Mouse (Mus musculus) midbrain, embryonic 10.5 days (tissue): Measurements from ENCODE around the gene Ttc16. TPM values are rescaled to one million over a fixed set of nuclear protein-coding genes. Genes with fewer than 3 reads are reported as not detected.
A peak's percentile ranks its signal among the peaks of the same experiment; 100 is the strongest.

Experiments
- DNase-seq: peaks from one replicate; pipeline ENCODE4 v3.0.0-alpha.2; 2017; ENCODE audit warnings: low spot score
- H3K27ac ChIP-seq: fragments of 300-500 bp; sonication (generic); replicated peaks from 2 replicates; pipeline ENCODE4 v1.5.1; 2016; ENCODE audit warnings: mild to moderate bottlenecking
- H3K27me3 ChIP-seq: fragments of 300-500 bp; sonication (generic); 2 replicates; pipeline ENCODE4 v1.6.1; 2016; ENCODE audit warnings: low read depth, mild to moderate bottlenecking; ENCODE audit not compliant: poor library complexity, severe bottlenecking
- H3K36me3 ChIP-seq: fragments of 300-500 bp; sonication (generic); 2 replicates; pipeline ENCODE4 v1.6.1; 2016; ENCODE audit warnings: mild to moderate bottlenecking, moderate library complexity
- H3K4me1 ChIP-seq: fragments of 300-500 bp; sonication (generic); 2 replicates; pipeline ENCODE4 v1.6.1; 2016
- H3K4me3 ChIP-seq: fragments of 300-500 bp; sonication (generic); 2 replicates; pipeline ENCODE4 v1.5.1; 2016; ENCODE audit warnings: mild to moderate bottlenecking, moderate library complexity
- H3K9me3 ChIP-seq: fragments of 300-500 bp; sonication (generic); replicated peaks from 2 replicates; pipeline ENCODE4 v1.6.1; 2016; ENCODE audit warnings: mild to moderate bottlenecking
- WGBS: fragments of 180-500 bp; shearing (Covaris S2); methylation state at CpG from one replicate; pipeline ENCODE4 v1.1.7; 2016; 5-methylcytosine and 5-hydroxymethylcytosine counted together
- polyA plus RNA-seq: library from polyadenylated mRNA; unstranded; fragments of >200 nt; fragmentation: Nextera tagmentation; extraction: Ambion mirVana; gene quantifications from 2 replicates; pipeline ENCODE4 v1.2.1, GENCODE M21; 2016

The Ttc16 gene
- polyA plus RNA-seq, result 0.31 TPM in 2 replicates

DNA sequence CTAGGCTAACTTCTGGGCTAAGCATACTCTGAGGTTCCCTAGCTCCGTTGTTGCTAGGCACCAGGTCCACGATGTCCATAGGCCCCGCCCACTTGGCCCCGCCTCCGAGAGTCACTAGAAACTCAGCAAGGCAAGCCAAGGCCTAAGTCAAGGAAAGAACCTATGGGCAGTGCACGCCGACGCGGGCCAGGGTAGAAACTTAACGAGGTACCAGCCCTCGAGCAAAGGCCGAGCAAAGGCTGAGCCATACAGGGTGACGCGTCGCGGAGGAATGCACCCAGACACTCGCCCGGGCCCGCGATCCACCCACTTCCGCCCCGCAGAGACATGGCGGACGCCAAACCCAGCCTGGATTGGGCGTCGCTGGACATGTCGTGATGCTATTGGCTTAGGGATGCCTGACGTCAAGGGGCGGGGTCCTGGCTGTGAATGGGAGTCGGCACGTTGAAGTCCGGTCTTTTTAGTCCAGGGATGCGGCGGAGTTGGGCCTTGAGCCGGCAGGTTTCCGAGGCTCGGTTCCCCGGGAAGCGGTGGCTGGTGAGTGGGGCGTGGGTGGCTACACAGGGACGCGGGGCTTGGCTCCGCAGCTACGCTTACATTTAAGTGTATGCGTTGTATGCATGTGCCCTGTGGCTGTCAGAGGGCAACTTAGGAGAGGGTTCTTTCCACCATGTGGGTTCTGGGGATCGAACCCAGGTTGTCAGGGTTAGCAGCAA is at the start of gene Ttc16, which contains the start of gene Ptrh1:
Gene Ttc16 (minus strand): TSS at position 275 of the 716 bp plus-strand sequence.
Gene Ptrh1 (plus strand): TSS at position 428 of the 716 bp plus-strand sequence.
- peak; percentile 98 for DNase-seq
- WGBS, result under 1% methylated on average over 46 of the region's 46 CpGs
- Histone ChIP-seq H3K36me3 (no peaks in the 10 kb centered on the region), H3K4me3 (peak within 1 kb of the TSS; percentile 60), H3K27me3 (peaks cover 32% of the 10 kb centered on the region), H3K27ac (peak within 1 kb of the TSS; percentile 73), H3K9me3 (no peaks in the 10 kb centered on the region), H3K4me1 (peaks cover 29% of the 10 kb centered on the region)

DNA sequence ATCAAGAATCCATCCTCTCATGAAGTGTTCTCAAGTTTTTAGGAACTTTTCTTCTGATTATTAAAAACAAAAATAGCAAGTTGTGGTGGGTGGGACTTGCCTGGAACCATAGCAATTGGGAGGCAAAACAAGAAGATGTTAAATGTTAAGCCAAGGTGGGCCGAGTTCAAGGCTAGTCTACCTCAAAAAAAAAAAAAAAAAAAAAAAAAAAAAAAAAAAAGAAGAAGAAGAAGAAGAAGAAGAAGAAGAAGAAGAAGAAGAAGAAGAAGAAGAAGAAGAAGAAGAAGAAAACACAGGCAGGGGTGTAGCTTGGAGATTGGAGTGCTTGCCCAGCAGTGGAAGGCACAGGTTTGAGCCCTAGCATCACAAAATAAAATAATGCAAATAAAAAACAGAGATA is 49.3 kb upstream of the Ttc16 start:
- no peaks in the 10 kb centered on the region for H3K27me3 ChIP-seq
- DNase-seq, result no peak
- H3K36me3 ChIP-seq, result peaks cover 5% of the 10 kb centered on the region; the same call in 1 of the 2 replicates
- H3K9me3 ChIP-seq, result no peaks in the 10 kb centered on the region
- peak overlapping the region; percentile 82 for H3K27ac ChIP-seq
- peaks cover 27% of the 10 kb centered on the region for H3K4me1 ChIP-seq
- H3K4me3 ChIP-seq, result no peak overlapping the region
- WGBS, result 84% methylated on average over 1 of the region's 1 CpGs

DNA sequence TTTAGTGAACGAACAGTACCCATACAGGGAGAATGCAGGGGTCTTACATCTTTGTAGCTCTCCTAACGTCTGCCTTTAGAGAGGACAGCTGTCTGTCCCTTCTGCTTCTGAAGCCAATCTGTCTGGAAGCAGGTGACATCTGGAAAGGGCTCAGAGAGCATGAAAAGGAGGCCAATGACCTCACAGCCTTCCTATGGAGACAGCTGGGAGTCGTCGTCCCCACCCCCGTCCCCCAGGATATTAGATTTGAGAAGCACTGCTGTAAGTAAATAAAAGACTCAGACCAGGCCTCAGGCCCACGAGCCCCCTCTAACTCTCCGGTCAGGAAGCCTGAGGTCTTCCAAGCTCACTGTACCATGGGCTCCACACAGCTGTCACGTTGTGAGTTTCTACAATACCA is 48.7 kb upstream of the Ttc16 start:
- no peaks in the 10 kb centered on the region for H3K27me3 ChIP-seq
- H3K4me3 ChIP-seq, result no peak overlapping the region
- peaks cover 23% of the 10 kb centered on the region for H3K4me1 ChIP-seq
- peak; percentile 29 for DNase-seq
- peaks cover 5% of the 10 kb centered on the region for H3K36me3 ChIP-seq
- 56% methylated on average over 8 of the region's 8 CpGs for WGBS
- H3K27ac ChIP-seq, result peak overlapping the region; percentile 82
- no peaks in the 10 kb centered on the region for H3K9me3 ChIP-seq

DNA sequence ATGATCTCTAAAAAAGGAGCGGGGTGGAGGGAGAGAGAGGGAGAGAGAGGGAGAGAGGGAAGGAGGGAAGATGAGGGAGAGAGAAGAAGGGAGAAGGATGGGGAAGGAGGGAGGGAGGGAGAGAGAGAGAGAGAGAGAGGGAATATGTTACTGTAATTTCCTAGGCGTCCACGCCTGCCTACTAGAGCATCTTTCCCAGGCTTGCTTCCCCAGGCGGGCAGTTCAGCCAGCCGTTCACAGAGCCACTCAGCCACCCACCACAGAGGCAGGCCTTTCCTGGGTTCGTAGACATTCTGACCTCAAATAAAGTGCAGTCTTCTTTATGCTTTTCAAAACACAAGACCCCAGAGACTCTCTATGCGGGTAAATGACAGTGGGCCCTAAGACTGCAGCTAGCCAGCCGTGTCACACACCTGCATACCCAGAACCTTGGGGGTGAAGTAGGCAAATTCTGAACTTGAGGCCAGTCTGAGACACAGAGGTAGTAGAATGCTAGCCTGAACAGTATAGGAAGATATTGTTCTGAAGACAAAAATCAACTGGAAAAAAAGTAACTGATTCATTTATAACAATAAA is 48.2 kb upstream of the Ttc16 start:
- H3K4me1 ChIP-seq, result peaks cover 23% of the 10 kb centered on the region
- no peak for DNase-seq
- peaks cover 5% of the 10 kb centered on the region for H3K36me3 ChIP-seq
- H3K9me3 ChIP-seq, result no peaks in the 10 kb centered on the region
- no peaks in the 10 kb centered on the region for H3K27me3 ChIP-seq
- 76% methylated on average over 8 of the region's 8 CpGs for WGBS
- no peak overlapping the region for H3K4me3 ChIP-seq
- H3K27ac ChIP-seq, result peak overlapping the region; percentile 82

DNA sequence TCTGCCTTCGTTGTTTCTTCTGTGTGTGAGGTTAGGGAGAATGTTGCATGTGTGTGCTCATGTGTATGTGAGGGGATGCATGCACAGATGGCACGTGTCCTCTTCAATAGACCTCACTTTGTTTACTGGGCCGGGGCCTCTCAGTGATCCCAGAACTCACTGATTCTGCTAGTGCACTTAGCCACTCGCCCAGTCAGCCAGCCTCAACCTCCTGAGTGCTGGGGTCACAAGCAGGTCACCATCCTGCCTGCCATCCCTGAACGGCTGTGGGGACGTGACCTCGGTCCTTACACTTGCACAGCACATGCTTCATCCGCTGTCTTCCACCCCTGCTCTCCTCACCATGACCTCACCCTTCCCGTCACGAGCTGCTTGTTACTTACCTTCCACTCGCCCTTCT is 47.7 kb upstream of the Ttc16 start:
- Histone ChIP-seq H3K36me3 (peaks cover 8% of the 10 kb centered on the region), H3K9me3 (no peaks in the 10 kb centered on the region), H3K4me3 (no peak overlapping the region), H3K4me1 (peaks cover 23% of the 10 kb centered on the region), H3K27me3 (no peaks in the 10 kb centered on the region), H3K27ac (peak overlapping the region; percentile 82)
- WGBS, result 82% methylated on average over 11 of the region's 11 CpGs
- no peak for DNase-seq

DNA sequence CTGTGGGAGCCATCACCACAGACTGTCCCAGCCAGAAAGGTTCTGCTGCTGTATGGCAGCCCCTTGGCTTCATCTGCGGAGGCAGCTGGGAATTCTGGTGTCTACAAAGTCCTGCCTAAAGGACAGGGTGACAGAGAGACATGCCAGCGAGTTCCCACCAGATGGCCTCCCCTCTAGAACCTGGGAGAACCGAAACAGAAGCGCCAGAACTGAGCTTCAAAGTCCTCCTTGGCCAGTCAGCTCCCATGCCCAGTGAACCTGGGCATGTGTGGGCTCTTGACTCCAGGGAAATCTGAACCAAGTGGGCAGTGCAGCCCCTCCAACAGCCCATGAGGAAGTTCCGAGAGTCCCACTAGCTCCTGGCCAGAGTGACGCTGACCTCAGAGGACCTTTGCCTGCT is 47.2 kb upstream of the Ttc16 start:
- no peaks in the 10 kb centered on the region for H3K27me3 ChIP-seq
- no peak for DNase-seq
- H3K27ac ChIP-seq, result peak overlapping the region; percentile 82
- H3K4me1 ChIP-seq, result peaks cover 23% of the 10 kb centered on the region
- 84% methylated on average over 6 of the region's 6 CpGs for WGBS
- H3K9me3 ChIP-seq, result no peaks in the 10 kb centered on the region
- peaks cover 14% of the 10 kb centered on the region for H3K36me3 ChIP-seq
- H3K4me3 ChIP-seq, result no peak overlapping the region

DNA sequence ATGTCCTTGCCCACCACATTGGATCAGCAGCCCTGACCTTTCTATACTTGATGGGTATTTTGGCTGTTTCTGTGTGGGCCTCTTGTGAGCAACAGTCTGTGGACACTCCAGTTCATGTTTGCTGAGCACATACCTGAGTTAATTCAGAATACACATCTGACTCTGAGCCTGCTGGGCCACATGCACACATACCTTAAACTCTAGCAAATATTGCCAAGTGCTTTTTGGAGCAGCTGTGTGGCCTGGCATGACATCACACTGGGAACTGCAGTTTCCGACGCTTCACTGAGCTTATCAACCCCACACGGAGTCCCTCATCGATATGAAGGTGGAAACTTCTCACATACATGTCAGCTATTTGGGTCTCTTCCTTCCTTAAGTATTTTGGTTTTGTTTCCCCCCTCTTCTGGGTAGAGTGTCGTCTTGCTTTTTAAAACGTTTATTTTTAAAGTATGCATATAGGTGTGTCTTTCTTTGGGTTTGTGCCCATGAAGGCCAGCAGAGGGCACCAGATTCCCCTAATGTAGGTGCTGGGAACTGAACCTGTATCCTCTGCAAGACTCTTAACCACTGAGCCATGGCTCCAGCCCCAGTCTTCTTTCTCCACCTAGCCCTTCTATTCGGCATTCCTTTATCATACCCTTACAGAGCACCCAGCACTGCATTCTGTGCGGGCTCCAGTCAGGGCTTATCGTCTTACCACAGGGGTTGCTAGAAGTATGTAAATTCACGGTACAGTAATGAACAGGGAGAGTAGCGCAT is 45.8 kb upstream of the Ttc16 start:
- Histone ChIP-seq H3K36me3 (peaks cover 19% of the 10 kb centered on the region), H3K4me1 (peaks cover 23% of the 10 kb centered on the region), H3K4me3 (no peak overlapping the region), H3K27ac (no peak overlapping the region), H3K27me3 (no peaks in the 10 kb centered on the region), H3K9me3 (no peaks in the 10 kb centered on the region)
- 76% methylated on average over 11 of the region's 11 CpGs for WGBS
- DNase-seq, result peak; percentile 40

DNA sequence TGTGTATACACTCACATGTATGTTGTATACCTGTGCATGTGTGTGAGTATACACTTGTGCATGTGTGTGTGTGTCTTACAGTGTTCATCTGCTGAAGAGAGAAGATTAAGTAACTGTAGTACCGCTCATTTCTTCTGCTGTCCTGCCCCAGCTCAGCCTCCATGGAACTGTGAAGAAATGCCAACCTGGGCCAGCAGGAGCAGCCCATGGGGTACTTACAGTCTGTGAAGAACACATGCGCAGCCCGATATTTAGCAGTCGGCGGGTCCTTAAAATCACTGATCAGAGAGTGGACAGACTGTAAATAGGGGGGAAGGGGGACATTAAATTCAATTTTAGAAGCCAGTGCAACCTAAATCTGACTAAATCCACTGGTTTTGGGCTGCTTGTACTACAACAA is 42.8 kb upstream of the Ttc16 start:
- Histone ChIP-seq H3K4me3 (no peak overlapping the region), H3K9me3 (no peaks in the 10 kb centered on the region), H3K27ac (no peak overlapping the region), H3K36me3 (peaks cover 36% of the 10 kb centered on the region), H3K4me1 (peaks cover 9% of the 10 kb centered on the region), H3K27me3 (no peaks in the 10 kb centered on the region)
- no peak for DNase-seq
- 94% methylated on average over 5 of the region's 5 CpGs for WGBS

DNA sequence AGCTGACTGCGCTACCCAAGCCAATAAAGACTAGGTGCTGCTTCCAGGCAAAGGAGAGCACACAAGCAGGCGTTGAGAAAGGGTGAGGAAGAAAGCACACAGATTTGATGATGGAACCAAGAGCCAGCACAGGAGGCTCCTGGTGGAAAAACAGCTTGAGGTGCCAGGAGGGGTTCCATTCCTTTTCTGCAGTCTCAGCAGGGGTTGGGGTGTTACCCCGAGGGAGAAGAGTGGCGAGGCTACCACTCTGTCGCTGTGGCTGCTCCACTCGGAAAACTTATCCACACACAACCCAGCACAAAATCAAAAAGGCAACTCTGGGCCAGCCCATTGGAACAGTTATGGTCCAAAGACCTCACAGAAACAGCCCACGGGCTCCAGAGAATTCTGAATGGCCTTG is 42.2 kb upstream of the Ttc16 start:
- H3K27me3 ChIP-seq, result no peaks in the 10 kb centered on the region
- peak overlapping the region; percentile 49 for H3K27ac ChIP-seq
- 72% methylated on average over 7 of the region's 7 CpGs for WGBS
- H3K4me1 ChIP-seq, result peaks cover 2% of the 10 kb centered on the region
- no peak for DNase-seq
- no peaks in the 10 kb centered on the region for H3K9me3 ChIP-seq
- peaks cover 41% of the 10 kb centered on the region for H3K36me3 ChIP-seq
- no peak overlapping the region for H3K4me3 ChIP-seq

DNA sequence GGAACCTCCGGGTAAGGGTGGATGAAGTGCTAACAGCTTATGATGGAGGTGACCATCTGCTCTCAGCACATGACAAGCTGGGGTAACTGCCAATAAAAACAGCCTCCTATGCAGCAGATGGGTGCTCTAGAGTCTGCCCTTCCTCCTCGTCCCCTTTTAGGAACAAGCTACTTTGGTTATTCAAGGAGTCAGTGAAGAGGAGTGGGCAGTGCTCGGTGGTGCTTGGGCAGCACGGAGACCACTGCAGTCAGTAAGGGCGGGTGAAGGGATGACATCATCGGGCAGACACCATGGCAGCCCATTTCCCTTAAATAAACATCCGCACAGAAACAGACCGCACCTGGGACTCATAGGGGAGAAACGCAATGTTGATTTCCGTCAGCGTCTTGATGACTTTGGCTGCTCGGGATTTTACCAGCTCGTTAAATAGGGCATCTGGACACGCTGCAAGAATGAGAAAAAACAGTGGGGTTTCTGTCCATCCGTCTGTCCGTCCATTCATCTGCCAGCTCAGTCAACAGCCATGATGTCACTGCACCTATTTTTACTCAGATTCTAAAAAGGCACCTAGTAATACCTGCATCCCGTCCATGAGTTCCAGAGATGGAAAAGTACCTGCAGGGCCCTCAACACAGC is 41.6 kb upstream of the Ttc16 start:
- Histone ChIP-seq H3K27ac (peak overlapping the region; percentile 49), H3K27me3 (no peaks in the 10 kb centered on the region), H3K9me3 (no peaks in the 10 kb centered on the region), H3K4me1 (no peaks in the 10 kb centered on the region), H3K36me3 (peaks cover 43% of the 10 kb centered on the region), H3K4me3 (no peak overlapping the region)
- DNase-seq, result no peak
- WGBS, result 85% methylated on average over 17 of the region's 17 CpGs

DNA sequence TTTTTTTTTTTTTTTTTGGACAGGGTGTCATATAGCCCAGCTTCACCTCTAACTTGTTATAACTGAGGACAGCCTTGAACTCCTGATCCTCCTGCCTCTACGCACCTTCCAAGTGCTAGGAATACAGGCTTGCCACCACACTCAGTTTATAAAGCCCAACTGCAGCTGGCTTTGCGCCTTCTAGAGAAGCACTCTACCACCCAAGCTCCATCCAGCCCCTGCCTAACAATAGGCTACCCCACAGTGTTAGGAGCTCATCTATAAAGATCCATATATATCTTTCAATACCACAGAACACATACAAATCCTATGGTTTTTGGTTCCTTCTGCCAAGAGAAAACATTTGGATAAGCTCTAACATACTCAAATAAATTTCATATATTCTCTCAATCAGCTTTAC is 41.1 kb upstream of the Ttc16 start:
- Histone ChIP-seq H3K4me3 (no peak overlapping the region), H3K4me1 (peaks cover 5% of the 10 kb centered on the region; the same call in 1 of the 2 replicates), H3K27ac (no peak overlapping the region), H3K9me3 (no peaks in the 10 kb centered on the region), H3K27me3 (no peaks in the 10 kb centered on the region), H3K36me3 (peaks cover 46% of the 10 kb centered on the region)
- no peak for DNase-seq
- 90% methylated on average over 2 of the region's 2 CpGs for WGBS

DNA sequence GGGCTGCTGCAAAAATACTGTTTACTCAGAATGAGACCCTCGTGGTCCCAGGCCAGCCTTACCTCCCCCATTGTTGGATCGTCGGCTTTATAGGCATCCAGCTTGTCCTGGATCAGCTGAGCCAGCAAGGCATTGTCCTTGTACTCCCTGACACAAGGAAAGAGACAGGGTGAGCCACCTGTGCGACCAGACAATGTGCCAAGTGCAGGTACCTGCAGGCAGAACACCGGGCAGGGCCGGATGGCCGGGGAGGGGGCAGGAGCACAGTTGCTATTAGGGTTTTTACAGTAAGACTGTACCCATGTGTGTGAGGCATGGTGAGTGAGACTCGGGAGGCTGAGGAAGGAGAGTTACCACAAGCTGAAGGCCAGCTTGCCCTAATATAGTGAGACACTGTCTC is 36.5 kb upstream of the Ttc16 start:
- H3K4me1 ChIP-seq, result peaks cover 10% of the 10 kb centered on the region
- H3K27ac ChIP-seq, result peak overlapping the region; percentile 52; the same call in 1 of the 2 replicates
- no peak overlapping the region for H3K4me3 ChIP-seq
- H3K27me3 ChIP-seq, result no peaks in the 10 kb centered on the region
- 88% methylated on average over 8 of the region's 8 CpGs for WGBS
- H3K9me3 ChIP-seq, result no peaks in the 10 kb centered on the region
- H3K36me3 ChIP-seq, result peaks cover 68% of the 10 kb centered on the region
- DNase-seq, result no peak
